Mouse (Mus musculus) hindbrain, embryonic 13.5 days (tissue): Measurements from ENCODE around the gene Trpm3. TPM values are rescaled to one million over a fixed set of nuclear protein-coding genes. Genes with fewer than 3 reads are reported as not detected.
A peak's percentile ranks its signal among the peaks of the same experiment; 100 is the strongest.

Experiments used
- ATAC-seq: fragments of 200-750 bp; cut with Nextera tagmentation; 2 replicates; pipeline ENCODE4 v1.8.0; 2017; ENCODE audit warnings: moderate TSS enrichment; ENCODE audit not compliant: low FRiP score
- H3K27ac ChIP-seq: fragments of 300-500 bp; sonication (generic); 2 replicates; pipeline ENCODE4 v1.5.1; 2015; ENCODE audit warnings: inconsistent platforms, mild to moderate bottlenecking, moderate library complexity
- H3K27me3 ChIP-seq: fragments of 300-500 bp; sonication (generic); 2 replicates; pipeline ENCODE4 v1.6.1; 2015; ENCODE audit warnings: mild to moderate bottlenecking, inconsistent platforms
- H3K36me3 ChIP-seq: fragments of 300-500 bp; sonication (generic); 2 replicates; pipeline ENCODE4 v1.6.1; 2015; ENCODE audit warnings: mild to moderate bottlenecking, inconsistent platforms
- H3K4me1 ChIP-seq: fragments of 300-500 bp; sonication (generic); replicated peaks from 2 replicates; pipeline ENCODE4 v1.6.1; 2015; ENCODE audit warnings: inconsistent platforms
- H3K4me2 ChIP-seq: fragments of 300-500 bp; sonication (generic); 2 replicates; pipeline ENCODE4 v1.6.1; 2015; ENCODE audit warnings: inconsistent platforms, mild to moderate bottlenecking, moderate library complexity
- H3K4me3 ChIP-seq: fragments of 300-500 bp; sonication (generic); 2 replicates; pipeline ENCODE4 v1.5.1; 2015; ENCODE audit warnings: mild to moderate bottlenecking, inconsistent platforms
- H3K9ac ChIP-seq: fragments of 300-500 bp; sonication (generic); 2 replicates; pipeline ENCODE4 v1.6.1; 2015; ENCODE audit warnings: mild to moderate bottlenecking, inconsistent platforms
- H3K9me3 ChIP-seq: fragments of 300-500 bp; sonication (generic); 2 replicates; pipeline ENCODE4 v1.6.1; 2016; ENCODE audit warnings: inconsistent platforms
- WGBS: fragments of 180-500 bp; shearing (Covaris S2); methylation state at CpG from one replicate; pipeline ENCODE4 v1.1.7; 2015; 5-methylcytosine and 5-hydroxymethylcytosine counted together
- polyA plus RNA-seq: library from polyadenylated mRNA; unstranded; fragments of >200 nt; fragmentation: Nextera tagmentation; extraction: Ambion mirVana; gene quantifications from 2 replicates; pipeline ENCODE4 v1.2.1, GENCODE M21; 2015

Trpm3 gene
- polyA plus RNA-seq, 1 experiment from 2014 or later, result 33.2 TPM

GRCm38 (mm10) chr19:22189716-22190115, 50.9 kb downstream of the Trpm3 start:
- 48% methylated on average over 1 of the region's 1 CpGs for WGBS
- Histone ChIP-seq H3K36me3 (no peaks in the 10 kb centered on the region), H3K9ac (no peak overlapping the region), H3K27ac (no peak overlapping the region), H3K4me3 (no peak overlapping the region), H3K4me1 (0 out of 2 replicates have a peak, but pooled peaks cover 3% of the 10 kb centered on the region), H3K9me3 (no peaks in the 10 kb centered on the region), H3K27me3 (no peaks in the 10 kb centered on the region), H3K4me2 (no peak overlapping the region)
- no peak for ATAC-seq

GRCm38 (mm10) chr19:22222520-22222919, 83.7 kb downstream of the Trpm3 start:
- H3K4me2 ChIP-seq, result no peak overlapping the region
- 35% methylated on average over 2 of the region's 2 CpGs for WGBS
- ATAC-seq, result peak; percentile 57; the same call in 1 of the 2 replicates
- no peaks in the 10 kb centered on the region for H3K4me1 ChIP-seq
- H3K36me3 ChIP-seq, result no peaks in the 10 kb centered on the region
- H3K27ac ChIP-seq, result no peak overlapping the region
- no peak overlapping the region; the same call in 1 of the 2 replicates for H3K9ac ChIP-seq
- H3K4me3 ChIP-seq, result no peak overlapping the region
- H3K27me3 ChIP-seq, result no peaks in the 10 kb centered on the region
- H3K9me3 ChIP-seq, result no peaks in the 10 kb centered on the region

- H3K36me3 ChIP-seq, result no peaks in the 10 kb centered on the region
- no peaks in the 10 kb centered on the region for H3K9me3 ChIP-seq
- no peak overlapping the region for H3K9ac ChIP-seq
- no peak overlapping the region for H3K4me3 ChIP-seq
- no peak overlapping the region for H3K27ac ChIP-seq
- no peaks in the 10 kb centered on the region for H3K4me1 ChIP-seq
- no peak for ATAC-seq
- H3K27me3 ChIP-seq, result no peaks in the 10 kb centered on the region
- no peak overlapping the region for H3K4me2 ChIP-seq
Measured at GRCm38 (mm10) chr19:22234187-22234586, 95.3 kb downstream of the Trpm3 start.

- H3K27me3 ChIP-seq, result no peaks in the 10 kb centered on the region
- WGBS, result 92% methylated on average over 6 of the region's 6 CpGs
- H3K4me1 ChIP-seq, result no peaks in the 10 kb centered on the region
- H3K36me3 ChIP-seq, result no peaks in the 10 kb centered on the region
- H3K27ac ChIP-seq, result no peak overlapping the region
- no peak overlapping the region for H3K9ac ChIP-seq
- H3K4me2 ChIP-seq, result no peak overlapping the region
- ATAC-seq, result no peak
- no peak overlapping the region for H3K4me3 ChIP-seq
- no peaks in the 10 kb centered on the region for H3K9me3 ChIP-seq
Measured at GRCm38 (mm10) chr19:22249076-22249475, 110.2 kb downstream of the Trpm3 start.

- WGBS, result 52% methylated on average over 5 of the region's 5 CpGs
- no peak for ATAC-seq
Measured at GRCm38 (mm10) chr19:22272916-22273315, 134.1 kb downstream of the Trpm3 start.

GRCm38 (mm10) chr19:22284651-22285050, 145.8 kb downstream of the Trpm3 start:
- H3K36me3 ChIP-seq, result no peaks in the 10 kb centered on the region
- H3K9me3 ChIP-seq, result no peaks in the 10 kb centered on the region
- no peak overlapping the region for H3K27ac ChIP-seq
- no peaks in the 10 kb centered on the region for H3K4me1 ChIP-seq
- WGBS, result 79% methylated on average over 3 of the region's 3 CpGs
- no peak overlapping the region for H3K9ac ChIP-seq
- no peak for ATAC-seq
- H3K4me2 ChIP-seq, result no peak overlapping the region
- no peak overlapping the region for H3K4me3 ChIP-seq
- H3K27me3 ChIP-seq, result no peaks in the 10 kb centered on the region

More at GRCm38 (mm10) chr19:22272916-22273315, 134.1 kb downstream of the Trpm3 start:
- H3K9me3 ChIP-seq, result no peaks in the 10 kb centered on the region
- H3K4me1 ChIP-seq, result no peaks in the 10 kb centered on the region
- no peaks in the 10 kb centered on the region for H3K27me3 ChIP-seq
- H3K4me3 ChIP-seq, result no peak overlapping the region
- no peak overlapping the region for H3K4me2 ChIP-seq
- no peak overlapping the region for H3K27ac ChIP-seq
- no peaks in the 10 kb centered on the region for H3K36me3 ChIP-seq
- no peak overlapping the region for H3K9ac ChIP-seq

GRCm38 (mm10) chr19:22292671-22293070, 153.8 kb downstream of the Trpm3 start:
- 85% methylated on average over 6 of the region's 6 CpGs for WGBS
- H3K27ac ChIP-seq, result no peak overlapping the region
- no peaks in the 10 kb centered on the region for H3K36me3 ChIP-seq
- ATAC-seq, result no peak
- H3K4me3 ChIP-seq, result no peak overlapping the region
- H3K9me3 ChIP-seq, result no peaks in the 10 kb centered on the region
- no peak overlapping the region for H3K9ac ChIP-seq
- H3K4me1 ChIP-seq, result no peaks in the 10 kb centered on the region
- H3K27me3 ChIP-seq, result no peaks in the 10 kb centered on the region
- H3K4me2 ChIP-seq, result no peak overlapping the region

GRCm38 (mm10) chr19:22300906-22301305, 162.1 kb downstream of the Trpm3 start:
- H3K9me3 ChIP-seq, result no peaks in the 10 kb centered on the region
- H3K36me3 ChIP-seq, result no peaks in the 10 kb centered on the region
- no peaks in the 10 kb centered on the region for H3K27me3 ChIP-seq
- no peak overlapping the region for H3K9ac ChIP-seq
- ATAC-seq, result no peak
- H3K4me3 ChIP-seq, result no peak overlapping the region
- peaks cover 14% of the 10 kb centered on the region for H3K4me1 ChIP-seq
- WGBS, result 43% methylated on average over 2 of the region's 2 CpGs
- H3K27ac ChIP-seq, result no peak overlapping the region
- H3K4me2 ChIP-seq, result no peak overlapping the region

- ATAC-seq, result peak; percentile 63
- H3K36me3 ChIP-seq, result no peaks in the 10 kb centered on the region
- H3K9me3 ChIP-seq, result no peaks in the 10 kb centered on the region
- no peaks in the 10 kb centered on the region for H3K27me3 ChIP-seq
- peak overlapping the region; percentile 25 for H3K4me3 ChIP-seq
- H3K27ac ChIP-seq, result no peak overlapping the region
- peak overlapping the region; percentile 59 for H3K9ac ChIP-seq
- peaks cover 14% of the 10 kb centered on the region for H3K4me1 ChIP-seq
- H3K4me2 ChIP-seq, result peak overlapping the region; percentile 53
- 18% methylated on average over 17 of the region's 17 CpGs for WGBS
Measured at GRCm38 (mm10) chr19:22303021-22303951, 164.4 kb downstream of the Trpm3 start.

- no peaks in the 10 kb centered on the region for H3K9me3 ChIP-seq
- ATAC-seq, result peak; percentile 87
- 2% methylated on average over 16 of the region's 18 CpGs for WGBS
- no peaks in the 10 kb centered on the region for H3K27me3 ChIP-seq
- H3K4me2 ChIP-seq, result peak overlapping the region; percentile 53
- H3K4me1 ChIP-seq, result peaks cover 14% of the 10 kb centered on the region
- peak overlapping the region; percentile 25 for H3K4me3 ChIP-seq
- no peaks in the 10 kb centered on the region for H3K36me3 ChIP-seq
- no peak overlapping the region; the same call in 1 of the 2 replicates for H3K27ac ChIP-seq
- peak overlapping the region; percentile 59 for H3K9ac ChIP-seq
Measured at GRCm38 (mm10) chr19:22303952-22304655, 165.3 kb downstream of the Trpm3 start.

GRCm38 (mm10) chr19:22308081-22308480, 169.2 kb downstream of the Trpm3 start:
- WGBS, result 91% methylated on average over 2 of the region's 2 CpGs
- H3K9ac ChIP-seq, result no peak overlapping the region
- H3K27ac ChIP-seq, result no peak overlapping the region
- H3K27me3 ChIP-seq, result no peaks in the 10 kb centered on the region
- no peaks in the 10 kb centered on the region for H3K9me3 ChIP-seq
- no peak overlapping the region for H3K4me3 ChIP-seq
- peaks cover 11% of the 10 kb centered on the region for H3K4me1 ChIP-seq
- no peak overlapping the region for H3K4me2 ChIP-seq
- H3K36me3 ChIP-seq, result no peaks in the 10 kb centered on the region
- no peak for ATAC-seq

- H3K4me2 ChIP-seq, result no peak overlapping the region
- 94% methylated on average over 4 of the region's 4 CpGs for WGBS
- no peak overlapping the region for H3K9ac ChIP-seq
- H3K9me3 ChIP-seq, result no peaks in the 10 kb centered on the region
- H3K27me3 ChIP-seq, result no peaks in the 10 kb centered on the region
- no peak for ATAC-seq
- no peaks in the 10 kb centered on the region for H3K36me3 ChIP-seq
- H3K4me3 ChIP-seq, result no peak overlapping the region
- no peaks in the 10 kb centered on the region for H3K4me1 ChIP-seq
- H3K27ac ChIP-seq, result no peak overlapping the region
Measured at GRCm38 (mm10) chr19:22317306-22317705, 178.5 kb downstream of the Trpm3 start.
